Mouse (Mus musculus) erythroid progenitor cell, adult 5-6 weeks (primary cell): ENCODE results near the gene Prcp. TPM values are rescaled to one million over a fixed set of nuclear protein-coding genes. Genes with fewer than 3 reads are reported as not detected.
"Not testable (repeated sequence)": the region's sequence is repeated elsewhere in the genome, so short reads cannot be mapped to it uniquely, and the experiment has no call there.

Experiments
- ATAC-seq: replicated peaks from 2 replicates; pipeline ENCODE4 v1.8.0; 2016; ENCODE audit warnings: moderate number of reproducible peaks, mild to moderate bottlenecking, moderate TSS enrichment, inconsistent platforms; ENCODE audit not compliant: poor library complexity, low FRiP score, severe bottlenecking
- total RNA-seq, 2 experiments: library from RNA; stranded (forward) in 1 of 2; stranded (reverse) in 1 of 2; fragments of 150-400 nt in 1 of 2; fragments of 186-747, 209-891 nt in 1 of 2; gene quantifications; 2 replicates each; pipeline versions ENCODE4 v1.2.3 to v1.2.4; 2015 to 2017; ENCODE audit warnings: low replicate concordance in 2 of 2

Prcp gene
- total RNA-seq, 2 experiments from 2014 or later = 38.8 to 98.5 TPM

- ATAC-seq = peak; percentile 61; the same call in 1 of the 2 replicates
These were observed 90.7 kb downstream of the Prcp start for GRCm38 (mm10) chr7:92964754-92965501.

GRCm38 (mm10) chr7:92967381-92968127 is 93.3 kb downstream of the Prcp start:
- ATAC-seq = no peak

GRCm38 (mm10) chr7:92977429-92977828 is 103.2 kb downstream of the Prcp start:
- ATAC-seq = no peak

GRCm38 (mm10) chr7:92978225-92978624 is 104.0 kb downstream of the Prcp start:
- ATAC-seq = peak; percentile 57; the same call in 1 of the 2 replicates

- not testable (repeated sequence) for ATAC-seq
These were observed 104.5 kb downstream of the Prcp start for GRCm38 (mm10) chr7:92978720-92979119.

- no peak for ATAC-seq
These were observed 106.5 kb downstream of the Prcp start for GRCm38 (mm10) chr7:92980741-92981140.

- ATAC-seq = no peak
These were observed 107.6 kb downstream of the Prcp start for GRCm38 (mm10) chr7:92981864-92982263.

Other genes starting within 250 kb of the Prcp start
- not detected in 2 replicates for gene Ankrd42, start 237.3 kb upstream of the Prcp start, total RNA-seq (2015; ENCODE audit: low replicate concordance)
- gene Ankrd42, start 237.3 kb upstream of the Prcp start, total RNA-seq (2017; ENCODE audit: low replicate concordance) = 0.51 and 1.3 TPM in 2 replicates
- gene Pcf11, start 204.5 kb upstream of the Prcp start, total RNA-seq (2015; ENCODE audit: low replicate concordance) = 106 and 138 TPM in 2 replicates
- gene Pcf11, start 204.5 kb upstream of the Prcp start, total RNA-seq (2017; ENCODE audit: low replicate concordance) = 120 and 148 TPM in 2 replicates
- 23.9 and 52.3 TPM in 2 replicates for gene Rab30, start 132.9 kb upstream of the Prcp start, total RNA-seq (2015; ENCODE audit: low replicate concordance)
- gene Rab30, start 132.9 kb upstream of the Prcp start, total RNA-seq (2017; ENCODE audit: low replicate concordance) = 9.2 and 14.6 TPM in 2 replicates
- gene Ddias, start 223 bp upstream of the Prcp start, total RNA-seq (2015; ENCODE audit: low replicate concordance) = 32.3 and 43.2 TPM in 2 replicates
- 24.4 and 30.3 TPM in 2 replicates for gene Ddias, start 223 bp upstream of the Prcp start, total RNA-seq (2017; ENCODE audit: low replicate concordance)
- not detected in 2 replicates for gene Fam181b, start 205.4 kb downstream of the Prcp start, total RNA-seq (2015; ENCODE audit: low replicate concordance)
- not detected in 2 replicates for gene Fam181b, start 205.4 kb downstream of the Prcp start, total RNA-seq (2017; ENCODE audit: low replicate concordance)